Mouse (Mus musculus) frontal cortex, postnatal 14 days (tissue): ENCODE measurements around the gene Lmf1.
A peak's percentile ranks its signal among the peaks of the same experiment; 100 is the strongest.

Experiments
- DNase-seq, 2 experiments: peaks; one replicate each; pipeline ENCODE4 v3.0.0; 2022; ENCODE audit warnings: low spot score in 2 of 2

Gene Lmf1

DNA sequence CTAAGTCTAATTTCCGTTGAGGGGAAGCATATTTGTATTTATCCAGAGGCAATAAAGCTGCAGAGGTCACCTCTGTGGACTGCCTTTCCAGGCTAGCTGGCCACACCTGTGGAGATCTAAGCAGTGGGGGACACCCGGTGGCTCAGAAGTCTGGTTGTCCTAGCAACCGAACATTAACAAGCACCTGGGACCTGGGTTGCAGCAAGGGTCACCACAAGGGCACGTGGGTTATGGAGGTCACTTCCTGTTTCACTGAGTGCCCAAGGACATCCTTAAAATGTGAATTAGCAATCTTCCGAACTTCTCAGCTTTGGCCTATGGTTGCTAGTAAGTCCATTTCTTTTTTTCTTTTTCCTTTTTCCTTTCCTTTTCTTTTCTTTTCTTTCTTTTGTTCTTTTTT, 25.3 kb downstream of the Lmf1 start:
- DNase-seq = no peak

DNA sequence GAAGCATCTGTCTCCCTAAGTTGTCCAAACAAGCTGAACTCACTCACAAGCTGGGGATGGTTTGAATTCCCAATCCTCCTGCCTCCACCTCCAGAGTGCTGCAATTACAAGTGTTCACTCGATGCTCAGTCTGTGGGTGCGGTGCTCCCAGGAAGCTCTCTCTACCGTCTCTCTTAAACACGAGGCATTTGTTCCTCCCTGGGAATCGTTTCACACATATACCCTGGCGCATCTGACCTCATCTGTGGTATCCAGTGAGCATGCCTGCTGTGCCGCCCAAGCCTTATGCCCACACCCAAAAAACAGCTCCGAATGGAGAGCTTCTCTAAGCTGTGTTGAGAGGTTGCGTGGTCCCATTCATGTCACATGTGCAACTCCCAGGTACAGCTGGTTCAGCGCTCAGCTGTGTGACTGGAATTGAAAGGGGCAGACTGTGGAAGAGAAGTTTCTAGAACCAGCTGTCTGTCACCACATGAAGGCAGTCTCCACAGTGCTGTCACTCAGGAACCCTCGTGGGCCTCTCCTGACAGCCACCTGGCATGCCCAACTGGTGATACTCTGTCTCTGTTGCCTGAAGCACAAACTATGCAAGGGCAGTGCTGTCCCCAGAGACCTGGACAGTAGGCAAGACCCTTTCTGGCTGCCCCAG, 29.4 kb downstream of the Lmf1 start:
- no peak for DNase-seq

- no peak for DNase-seq
These were observed 30.1 kb downstream of the Lmf1 start for GRCm38 (mm10) chr17:25608821-25609505.

DNA sequence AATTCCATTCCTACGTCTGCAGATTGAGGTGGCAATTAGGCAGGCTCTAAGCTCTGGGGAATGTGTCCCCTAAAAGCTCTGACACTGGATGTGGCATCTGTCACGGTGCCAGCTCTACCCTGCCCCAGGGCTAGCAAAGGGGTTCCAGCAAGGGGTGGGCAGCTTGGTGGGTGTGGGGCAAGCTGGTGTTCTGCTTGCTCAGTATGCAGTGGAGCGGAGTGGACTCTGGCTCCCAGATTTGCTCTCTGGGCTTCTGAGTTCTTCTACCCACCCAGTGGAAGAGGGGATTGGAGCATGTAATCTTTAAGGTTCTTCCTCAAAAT, 30.6 kb downstream of the Lmf1 start:
- no peak for DNase-seq

GRCm38 (mm10) chr17:25610151-25610550, 31.3 kb downstream of the Lmf1 start:
- no peak for DNase-seq

- no peak for DNase-seq
These were observed 33.7 kb downstream of the Lmf1 start for GRCm38 (mm10) chr17:25612537-25612936.

- DNase-seq = no peak
These were observed 34.4 kb downstream of the Lmf1 start for GRCm38 (mm10) chr17:25613323-25613722.

DNA sequence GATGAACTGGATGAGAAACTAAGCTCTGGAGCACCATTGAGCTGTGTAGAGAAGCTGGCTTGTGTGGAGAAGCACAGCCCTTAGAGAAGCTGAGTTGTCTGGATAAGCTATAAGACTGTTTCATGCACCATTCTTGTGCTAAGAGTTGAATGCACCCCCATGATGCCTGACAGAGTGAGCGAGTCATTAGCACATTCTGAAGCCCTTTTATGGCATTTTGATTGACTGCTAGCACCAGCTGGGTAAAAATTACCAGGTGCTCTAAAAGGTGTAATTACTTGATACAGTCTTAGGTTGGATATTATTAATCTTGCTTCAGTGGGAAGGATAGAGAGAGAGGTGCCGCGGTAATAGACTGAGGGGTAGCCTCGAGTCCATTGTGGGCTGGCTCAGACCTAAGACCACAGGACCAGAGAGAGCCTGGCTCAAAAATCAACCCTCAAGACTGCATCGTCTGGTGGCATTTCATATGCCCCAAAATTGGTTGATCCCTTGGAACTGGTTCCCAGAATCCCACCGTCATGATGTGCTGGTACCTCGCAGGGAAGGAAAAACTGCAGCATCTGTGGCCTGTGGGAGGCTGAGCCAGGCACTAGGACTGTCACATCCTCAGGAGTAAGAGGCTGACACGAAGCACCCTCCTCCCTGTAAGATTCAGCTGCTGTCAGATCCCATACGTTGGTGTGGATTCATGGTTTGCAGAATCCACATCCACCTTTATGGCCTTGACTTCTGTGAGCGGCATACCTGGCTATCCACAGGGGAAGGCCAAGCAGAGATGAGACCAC, 36.0 kb downstream of the Lmf1 start:
- no peak for DNase-seq

DNA sequence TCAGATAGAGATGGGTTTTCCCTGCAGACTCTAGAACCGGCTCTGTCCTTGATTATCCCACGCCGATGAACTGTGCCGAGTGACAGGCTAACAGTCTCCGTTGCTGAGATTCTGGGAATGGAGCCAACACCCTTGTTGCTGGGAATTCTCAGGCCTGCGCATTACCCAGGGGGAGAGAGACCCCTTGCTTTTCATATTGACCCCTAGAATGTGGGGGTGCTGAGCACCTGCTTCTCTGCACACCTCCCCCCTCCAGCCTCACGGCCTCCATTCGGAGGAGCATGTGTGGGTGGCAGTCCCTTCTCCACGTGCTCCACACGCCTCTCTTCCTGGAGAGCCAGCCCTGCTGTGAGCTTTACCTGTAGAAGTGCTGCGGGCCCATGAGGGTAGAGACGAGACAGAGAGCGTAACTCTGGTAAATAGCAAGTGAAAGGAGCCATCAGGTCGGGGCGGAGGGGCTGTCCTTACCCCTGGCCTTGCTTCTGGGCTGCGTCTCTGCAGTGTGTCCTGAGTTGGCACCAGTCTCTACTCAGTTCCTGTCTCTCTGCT, 39.7 kb downstream of the Lmf1 start:
- peak; percentile 55 to 60 for DNase-seq

- no peak for DNase-seq
These were observed 44.6 kb downstream of the Lmf1 start for GRCm38 (mm10) chr17:25623441-25623840.

DNA sequence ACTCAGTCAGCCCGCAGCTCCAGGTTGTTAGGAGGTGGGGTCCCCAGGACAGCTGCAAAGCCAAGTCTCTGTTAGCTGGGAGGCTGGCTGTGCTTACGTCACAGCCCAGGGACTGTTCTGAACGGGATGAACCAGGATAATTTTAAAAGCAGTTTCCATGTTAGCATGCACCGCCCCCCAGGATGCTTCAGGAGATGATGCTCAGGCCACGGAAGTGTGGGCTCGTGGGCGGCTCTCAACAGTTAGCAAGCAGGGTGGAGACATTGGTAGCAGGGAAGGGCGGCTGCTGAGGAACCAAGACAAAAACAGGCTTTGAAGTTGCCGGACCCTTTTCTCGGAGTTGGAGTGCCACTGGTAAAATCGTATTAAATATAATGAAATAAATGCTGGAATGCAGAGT, 45.0 kb downstream of the Lmf1 start:
- peak; percentile 63 to 73 for DNase-seq

- DNase-seq = no peak
These were observed 45.7 kb downstream of the Lmf1 start for GRCm38 (mm10) chr17:25624446-25625119.

GRCm38 (mm10) chr17:25625282-25625681, 46.4 kb downstream of the Lmf1 start:
- DNase-seq = peak in 1 of 2 experiments; percentile 54

- DNase-seq = no peak
These were observed 47.5 kb downstream of the Lmf1 start for GRCm38 (mm10) chr17:25626196-25627043.

GRCm38 (mm10) chr17:25630313-25630712, 51.4 kb downstream of the Lmf1 start:
- DNase-seq = no peak

GRCm38 (mm10) chr17:25634070-25634469, 55.2 kb downstream of the Lmf1 start:
- DNase-seq = no peak

DNA sequence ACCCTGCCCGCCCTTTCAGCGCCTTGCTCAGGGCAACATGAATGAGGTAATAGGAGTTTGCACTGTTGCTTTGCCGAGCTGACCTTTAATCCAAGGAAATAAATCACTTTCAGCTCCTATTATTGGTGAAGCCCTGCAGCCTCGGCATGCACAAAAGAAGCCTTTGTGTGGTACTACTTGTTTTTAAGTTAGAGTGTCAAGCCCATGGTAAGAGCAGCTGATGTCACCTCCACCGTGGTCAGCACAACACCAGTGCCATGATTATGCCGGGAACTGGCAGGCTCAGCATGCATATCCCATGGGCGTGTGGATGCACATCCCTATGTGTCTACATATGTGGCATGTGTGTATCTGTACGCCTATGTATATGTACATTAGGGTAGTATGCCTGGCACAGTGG, 56.5 kb downstream of the Lmf1 start:
- no peak for DNase-seq

DNA sequence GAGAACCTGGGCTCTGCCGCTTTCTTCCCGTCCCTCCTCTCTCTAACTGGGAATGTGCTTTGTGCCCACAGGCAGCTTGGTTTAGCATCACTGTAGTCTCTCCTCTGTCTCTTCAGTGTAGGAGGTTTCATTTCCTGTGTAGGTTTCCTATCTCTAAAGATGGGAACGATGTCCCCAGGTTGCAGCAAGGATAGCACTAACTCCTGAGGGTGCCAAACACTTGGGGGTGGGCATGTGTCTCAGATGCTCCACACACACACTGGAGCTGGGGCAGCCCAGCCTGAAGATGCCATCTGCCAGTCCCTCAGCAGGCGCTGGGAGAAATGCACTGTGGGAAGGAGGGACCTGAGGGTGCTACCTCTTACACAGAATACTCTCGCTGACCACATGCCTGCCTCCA, 56.9 kb downstream of the Lmf1 start:
- peak; percentile 48 to 72 for DNase-seq

DNA sequence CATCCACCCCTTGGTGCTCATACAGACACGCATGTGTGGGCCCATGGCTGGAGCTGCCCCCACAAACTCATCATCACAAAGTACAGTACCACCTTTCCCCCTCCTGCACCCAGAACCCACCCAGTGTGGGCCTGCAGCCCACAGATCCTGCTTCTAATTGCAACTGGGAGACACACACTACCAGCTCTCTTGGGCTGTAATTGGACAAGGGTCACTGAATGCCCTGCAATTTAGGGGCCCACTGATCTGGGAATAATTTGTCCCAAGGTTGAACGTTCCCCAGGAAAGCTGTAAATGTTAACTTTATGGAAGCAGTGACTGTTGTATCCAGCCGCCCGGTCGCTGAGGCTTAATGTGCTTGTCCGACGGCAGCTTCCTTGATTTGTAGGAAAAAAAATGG, 59.1 kb downstream of the Lmf1 start:
- no peak for DNase-seq

GRCm38 (mm10) chr17:25638442-25638841, 59.6 kb downstream of the Lmf1 start:
- no peak for DNase-seq

DNA sequence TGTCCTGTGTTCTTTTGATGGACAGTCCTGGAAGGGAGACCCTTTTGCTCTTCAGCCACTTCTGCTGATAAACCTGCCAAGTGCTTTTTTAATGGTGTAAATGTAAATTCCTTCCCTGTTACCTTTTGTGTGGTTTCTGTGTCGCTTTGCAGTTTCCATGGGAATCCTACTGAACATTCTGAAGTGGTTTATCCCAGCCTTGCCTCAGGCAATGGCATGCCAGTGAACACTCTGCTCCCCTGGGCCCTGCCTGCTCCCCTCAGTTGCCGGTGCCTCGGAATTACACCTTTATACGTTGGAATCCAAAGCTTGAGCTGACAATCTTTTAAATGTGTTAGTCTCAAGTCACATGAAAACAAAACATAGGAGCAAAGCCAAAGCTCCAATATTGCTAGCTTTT, 62.1 kb downstream of the Lmf1 start:
- no peak for DNase-seq
